Mouse (Mus musculus): ENCODE measurements around the gene Aaas. TPM values are rescaled to one million over a fixed set of nuclear protein-coding genes. Genes with fewer than 3 reads are reported as not detected.

Aaas gene
- total RNA-seq, 2 experiments from 2014 or later, result 18.2 to 41.9 TPM

- no peak for ATAC-seq (replicated peaks; ENCODE audit: low FRiP score, poor library complexity, severe bottlenecking)
These were observed 35.3 kb downstream of the Aaas start for GRCm38 (mm10) chr15:102315292-102315691.

- no peak for ATAC-seq (replicated peaks; ENCODE audit: low FRiP score, poor library complexity, severe bottlenecking)
These were observed 39.1 kb downstream of the Aaas start for GRCm38 (mm10) chr15:102311489-102311888.

GRCm38 (mm10) chr15:102310074-102310845 is 40.3 kb downstream of the Aaas start:
- no peak for ATAC-seq (replicated peaks; ENCODE audit: low FRiP score, poor library complexity, severe bottlenecking)

GRCm38 (mm10) chr15:102308717-102309116 is 41.9 kb downstream of the Aaas start:
- ATAC-seq (replicated peaks; ENCODE audit: low FRiP score, poor library complexity, severe bottlenecking), result no peak

- no peak for ATAC-seq (replicated peaks; ENCODE audit: low FRiP score, poor library complexity, severe bottlenecking)
These were observed 48.0 kb downstream of the Aaas start for GRCm38 (mm10) chr15:102302542-102302941.

- ATAC-seq (replicated peaks; ENCODE audit: low FRiP score, poor library complexity, severe bottlenecking), result peak; percentile 54
These were observed 54.1 kb downstream of the Aaas start for GRCm38 (mm10) chr15:102296368-102297006.

GRCm38 (mm10) chr15:102295633-102296367 is 54.8 kb downstream of the Aaas start, which contains the start of gene Espl1:
Espl1 (plus strand) TSS chr15:102296266.
- ATAC-seq (replicated peaks; ENCODE audit: low FRiP score, poor library complexity, severe bottlenecking), result peak; percentile 98

Other genes starting within 250 kb of the Aaas start
- 2.5 and 5.4 TPM in 2 replicates for gene Spryd3, start 214.5 kb downstream of the Aaas start, total RNA-seq (2015; ENCODE audit: low replicate concordance)
- gene Spryd3, start 214.5 kb downstream of the Aaas start, total RNA-seq (2017; ENCODE audit: low replicate concordance), result 2.3 and 16.0 TPM in 2 replicates
- not detected in 2 replicates for gene Igfbp6, start 206.4 kb downstream of the Aaas start, total RNA-seq (2015; ENCODE audit: low replicate concordance)
- gene Igfbp6, start 206.4 kb downstream of the Aaas start, total RNA-seq (2017; ENCODE audit: low replicate concordance), result not detected in 2 replicates
- gene Soat2, start 200.2 kb downstream of the Aaas start, total RNA-seq (2015; ENCODE audit: low replicate concordance), result 1.1 and 5.0 TPM in 2 replicates
- 1.0 and 1.7 TPM in 2 replicates for gene Soat2, start 200.2 kb downstream of the Aaas start, total RNA-seq (2017; ENCODE audit: low replicate concordance)
- gene Zfp740, start 147.5 kb downstream of the Aaas start, total RNA-seq (2015; ENCODE audit: low replicate concordance), result 25.2 and 33.5 TPM in 2 replicates
- 30.5 and 52.6 TPM in 2 replicates for gene Zfp740, start 147.5 kb downstream of the Aaas start, total RNA-seq (2017; ENCODE audit: low replicate concordance)
- gene Csad, start 146.0 kb downstream of the Aaas start, total RNA-seq (2015; ENCODE audit: low replicate concordance), result 8.3 and 23.9 TPM in 2 replicates
- 6.3 and 27.2 TPM in 2 replicates for gene Csad, start 146.0 kb downstream of the Aaas start, total RNA-seq (2017; ENCODE audit: low replicate concordance)
- 26.0 and 32.1 TPM in 2 replicates for gene Itgb7, start 118.8 kb downstream of the Aaas start, total RNA-seq (2015; ENCODE audit: low replicate concordance)
- gene Itgb7, start 118.8 kb downstream of the Aaas start, total RNA-seq (2017; ENCODE audit: low replicate concordance), result 21.8 and 32.8 TPM in 2 replicates
- gene Rarg, start 93.3 kb downstream of the Aaas start, total RNA-seq (2015; ENCODE audit: low replicate concordance), result 4.6 and 9.4 TPM in 2 replicates
- 2.6 and 3.6 TPM in 2 replicates for gene Rarg, start 93.3 kb downstream of the Aaas start, total RNA-seq (2017; ENCODE audit: low replicate concordance)
- not detected in 2 replicates for gene Gm9918, start 80.2 kb downstream of the Aaas start, total RNA-seq (2015; ENCODE audit: low replicate concordance)
- gene Gm9918, start 80.2 kb downstream of the Aaas start, total RNA-seq (2017; ENCODE audit: low replicate concordance), result not detected in 2 replicates
- 8.8 and 19.1 TPM in 2 replicates for gene Mfsd5, start 71.3 kb downstream of the Aaas start, total RNA-seq (2015; ENCODE audit: low replicate concordance)
- gene Mfsd5, start 71.3 kb downstream of the Aaas start, total RNA-seq (2017; ENCODE audit: low replicate concordance), result 3.1 and 5.1 TPM in 2 replicates
- 145 and 158 TPM in 2 replicates for gene Espl1, start 54.5 kb downstream of the Aaas start, total RNA-seq (2015; ENCODE audit: low replicate concordance)
- 127 and 176 TPM in 2 replicates for gene Espl1, start 54.5 kb downstream of the Aaas start, total RNA-seq (2017; ENCODE audit: low replicate concordance)
- gene Pfdn5, start 24.7 kb downstream of the Aaas start, total RNA-seq (2015; ENCODE audit: low replicate concordance), result 121 and 130 TPM in 2 replicates
- gene Pfdn5, start 24.7 kb downstream of the Aaas start, total RNA-seq (2017; ENCODE audit: low replicate concordance), result 68.3 and 116 TPM in 2 replicates
- 27.8 and 39.0 TPM in 2 replicates for gene Myg1, start 19.1 kb downstream of the Aaas start, total RNA-seq (2015; ENCODE audit: low replicate concordance)
- gene Myg1, start 19.1 kb downstream of the Aaas start, total RNA-seq (2017; ENCODE audit: low replicate concordance), result 16.2 and 29.7 TPM in 2 replicates
- not detected in 2 replicates for gene Sp7, start 16.4 kb upstream of the Aaas start, total RNA-seq (2015; ENCODE audit: low replicate concordance)
- not detected in 2 replicates for gene Sp7, start 16.4 kb upstream of the Aaas start, total RNA-seq (2017; ENCODE audit: low replicate concordance)
- 80.5 and 94.1 TPM in 2 replicates for gene Sp1, start 55.4 kb upstream of the Aaas start, total RNA-seq (2015; ENCODE audit: low replicate concordance)
- gene Sp1, start 55.4 kb upstream of the Aaas start, total RNA-seq (2017; ENCODE audit: low replicate concordance), result 70.4 and 79.1 TPM in 2 replicates
- gene Amhr2, start 94.6 kb upstream of the Aaas start, total RNA-seq (2015; ENCODE audit: low replicate concordance), result not detected in 2 replicates
- 3.6 TPM in 1 of 2 replicates, not detected in the other for gene Amhr2, start 94.6 kb upstream of the Aaas start, total RNA-seq (2017; ENCODE audit: low replicate concordance)
- gene Prr13, start 108.3 kb upstream of the Aaas start, total RNA-seq (2015; ENCODE audit: low replicate concordance), result 45.4 and 56.6 TPM in 2 replicates
- gene Prr13, start 108.3 kb upstream of the Aaas start, total RNA-seq (2017; ENCODE audit: low replicate concordance), result 18.6 and 49.4 TPM in 2 replicates
- 405 and 484 TPM in 2 replicates for gene Pcbp2, start 119.8 kb upstream of the Aaas start, total RNA-seq (2015; ENCODE audit: low replicate concordance)
- 185 and 238 TPM in 2 replicates for gene Pcbp2, start 119.8 kb upstream of the Aaas start, total RNA-seq (2017; ENCODE audit: low replicate concordance)
- not detected in 2 replicates for gene Gm10337, start 153.0 kb upstream of the Aaas start, total RNA-seq (2015; ENCODE audit: low replicate concordance)
- not detected in 2 replicates for gene Gm10337, start 153.0 kb upstream of the Aaas start, total RNA-seq (2017; ENCODE audit: low replicate concordance)
- gene Map3k12, start 166.3 kb upstream of the Aaas start, total RNA-seq (2015; ENCODE audit: low replicate concordance), result 0.72 TPM in 1 of 2 replicates, not detected in the other
- 2.6 TPM in 1 of 2 replicates, not detected in the other for gene Map3k12, start 166.3 kb upstream of the Aaas start, total RNA-seq (2017; ENCODE audit: low replicate concordance)
- 11.5 and 19.7 TPM in 2 replicates for gene Tarbp2, start 167.4 kb upstream of the Aaas start, total RNA-seq (2015; ENCODE audit: low replicate concordance)
- gene Tarbp2, start 167.4 kb upstream of the Aaas start, total RNA-seq (2017; ENCODE audit: low replicate concordance), result 11.9 and 20.4 TPM in 2 replicates
- 9.2 and 12.6 TPM in 2 replicates for gene Npff, start 174.2 kb upstream of the Aaas start, total RNA-seq (2015; ENCODE audit: low replicate concordance)
- gene Npff, start 174.2 kb upstream of the Aaas start, total RNA-seq (2017; ENCODE audit: low replicate concordance), result 3.3 TPM in 1 of 2 replicates, not detected in the other

Data from erythroid progenitor cell, adult 5-6 weeks (primary cell).